Mouse (Mus musculus) cerebellum, postnatal 10 days (tissue): ENCODE measurements around the gene Ptges2.
"Not testable (repeated sequence)": the region's sequence is repeated elsewhere in the genome, so short reads cannot be mapped to it uniquely, and the experiment has no call there.

ENCODE experiments used
- DNase-seq, 2 experiments: peaks; one replicate each; pipeline ENCODE4 v3.0.0; 2021; ENCODE audit warnings: mixed read lengths in 2 of 2

The Ptges2 gene

DNA sequence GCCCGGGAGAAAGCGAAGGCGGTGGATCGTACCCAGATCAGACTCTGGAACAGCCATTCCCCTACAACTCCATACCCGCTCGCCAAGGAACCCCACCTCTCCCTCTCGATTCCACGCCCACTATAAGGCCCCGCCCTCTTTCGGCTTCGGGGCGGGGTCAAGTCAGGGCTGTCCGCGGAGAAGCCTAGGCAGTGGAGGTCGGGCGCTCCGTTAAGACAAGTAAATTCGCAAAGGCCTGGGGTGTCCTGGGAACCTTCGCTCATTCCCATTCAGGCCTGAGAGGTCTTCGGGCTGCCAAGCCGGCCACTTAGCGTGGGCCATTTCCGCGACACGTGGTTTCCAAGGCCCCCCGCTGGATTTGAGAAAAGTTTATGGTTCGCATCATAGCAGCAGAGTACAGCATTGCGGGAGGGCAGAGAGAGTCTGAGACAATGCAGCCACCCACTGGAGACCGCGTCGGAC is at the start of gene Ptges2:
Ptges2 (plus strand) TSS at position 413 of the 462 bp plus-strand sequence.
- peak; percentile 96 to 97 for DNase-seq

DNA sequence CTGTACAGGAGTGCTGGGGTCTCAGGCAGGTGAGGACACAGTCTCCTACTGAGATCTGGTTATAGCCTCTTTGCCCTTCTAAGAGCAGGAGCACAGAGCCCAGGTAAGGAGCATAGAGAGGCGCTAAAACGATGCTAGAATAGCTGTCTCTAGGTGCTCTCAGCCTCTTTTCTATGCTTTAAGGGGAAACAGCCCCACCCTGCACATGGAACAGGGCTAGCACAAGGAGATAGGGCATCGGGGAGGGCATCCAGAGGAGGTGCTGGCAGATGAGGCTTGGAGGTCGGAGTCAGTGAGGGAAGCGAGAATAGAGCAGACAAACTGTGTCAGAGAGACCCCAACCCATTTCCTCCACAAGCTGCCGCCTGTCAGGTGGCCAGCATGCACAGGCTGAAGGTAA is 48.7 kb upstream of the Ptges2 start:
- DNase-seq: no peak

DNA sequence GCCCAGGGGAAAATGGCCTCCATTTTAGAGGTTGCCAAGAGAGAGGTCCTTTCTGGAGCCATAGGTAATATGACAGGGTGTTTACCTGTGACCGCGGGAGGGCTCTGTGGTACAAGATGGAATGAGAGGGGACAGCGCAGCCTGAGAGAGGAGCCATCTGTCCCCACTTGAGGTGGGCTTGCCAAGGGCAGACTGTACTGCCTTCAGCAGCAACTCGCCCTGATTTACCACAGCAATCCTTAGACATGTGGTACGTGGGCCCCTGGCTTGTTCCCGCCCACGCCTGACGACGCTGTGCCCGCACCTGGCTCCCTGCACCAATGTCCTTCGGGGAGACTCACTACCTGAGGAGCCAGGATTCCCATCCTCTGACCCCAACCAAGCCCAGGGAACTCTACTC is 47.4 kb upstream of the Ptges2 start:
- peak; percentile 64 to 74 for DNase-seq

DNA sequence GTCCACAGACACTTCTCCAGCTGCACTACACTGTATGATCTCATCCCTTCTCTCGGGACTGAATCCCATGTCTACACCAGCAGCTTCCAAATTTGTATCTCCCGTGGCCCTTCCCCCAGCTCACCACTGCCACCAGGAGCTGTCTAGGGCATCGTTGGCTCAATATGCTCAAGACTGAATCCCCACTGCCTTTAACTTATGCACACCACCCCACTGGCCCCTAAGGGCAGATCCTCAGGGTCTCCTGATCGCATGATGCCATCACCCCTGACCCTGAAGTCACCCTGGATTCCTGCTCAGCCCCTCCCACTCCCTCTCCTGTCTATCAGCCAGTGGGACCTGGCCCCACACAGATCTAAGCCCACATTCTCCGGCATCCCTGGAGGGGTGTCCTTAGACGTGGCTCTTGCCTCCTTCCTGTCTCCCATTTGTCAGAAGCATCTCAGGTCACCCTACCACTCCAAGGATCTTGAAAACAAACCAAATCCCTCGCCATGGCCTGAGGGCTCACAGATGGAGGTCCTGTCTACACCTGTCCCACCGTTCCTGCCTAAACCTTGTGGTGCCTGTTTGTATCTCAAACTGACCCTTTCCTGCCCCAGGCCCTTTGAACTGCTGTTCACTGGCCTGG is 46.0 kb upstream of the Ptges2 start:
- DNase-seq: no peak

DNA sequence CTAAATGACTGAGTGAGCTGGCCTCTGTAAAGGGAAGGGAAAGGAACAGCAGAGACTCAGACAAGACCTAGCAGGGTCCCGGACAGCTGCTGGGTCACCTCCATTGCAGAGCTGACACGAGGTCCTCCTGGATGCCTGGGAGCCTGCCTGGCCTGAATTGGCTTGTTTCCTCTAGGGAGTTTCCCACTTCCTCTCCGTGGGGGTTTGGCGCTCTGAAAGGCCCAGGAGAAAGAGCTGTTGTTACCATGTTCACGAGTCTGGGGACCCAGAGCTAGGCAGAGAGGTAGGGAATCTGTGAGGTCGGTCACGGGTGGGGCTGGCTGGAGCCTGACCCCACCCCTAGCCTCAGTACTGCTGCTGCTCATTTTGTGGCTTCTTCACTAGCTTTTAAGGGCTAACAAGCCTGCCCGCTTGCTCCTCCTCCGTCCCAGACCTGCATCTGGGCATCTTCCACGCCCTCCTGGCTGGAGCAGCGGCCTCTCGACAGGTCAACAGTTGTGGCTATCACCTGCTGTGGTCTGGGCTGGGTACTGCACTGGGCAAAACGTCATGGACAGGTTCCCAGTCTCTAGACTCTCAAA is 45.1 kb upstream of the Ptges2 start:
- DNase-seq: peak in 1 of 2 experiments; percentile 45

DNA sequence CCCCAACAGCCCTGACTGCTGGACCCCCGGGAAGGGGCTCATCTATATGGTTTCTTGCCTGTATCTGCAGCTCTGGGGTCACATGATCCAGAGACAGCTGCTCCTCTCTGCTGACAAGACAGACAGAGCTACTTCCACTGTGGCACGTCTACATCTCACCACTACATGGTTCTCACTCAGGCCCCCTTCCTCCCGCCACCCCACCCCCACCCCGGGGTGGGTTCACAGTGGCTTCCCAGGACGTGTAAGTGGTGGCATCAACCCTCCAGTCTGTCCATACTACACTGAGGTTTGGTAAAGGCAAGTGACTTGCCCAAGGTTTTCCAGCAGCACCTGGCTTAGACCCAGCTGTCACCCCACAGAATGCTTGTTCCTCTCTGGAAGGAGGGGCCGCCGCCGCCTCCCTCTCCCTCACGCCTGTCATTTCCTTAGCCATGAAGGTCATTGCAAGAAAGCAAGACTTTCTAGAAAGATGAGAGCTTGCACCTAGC is 44.2 kb upstream of the Ptges2 start:
- DNase-seq: peak; percentile 50 to 60

DNA sequence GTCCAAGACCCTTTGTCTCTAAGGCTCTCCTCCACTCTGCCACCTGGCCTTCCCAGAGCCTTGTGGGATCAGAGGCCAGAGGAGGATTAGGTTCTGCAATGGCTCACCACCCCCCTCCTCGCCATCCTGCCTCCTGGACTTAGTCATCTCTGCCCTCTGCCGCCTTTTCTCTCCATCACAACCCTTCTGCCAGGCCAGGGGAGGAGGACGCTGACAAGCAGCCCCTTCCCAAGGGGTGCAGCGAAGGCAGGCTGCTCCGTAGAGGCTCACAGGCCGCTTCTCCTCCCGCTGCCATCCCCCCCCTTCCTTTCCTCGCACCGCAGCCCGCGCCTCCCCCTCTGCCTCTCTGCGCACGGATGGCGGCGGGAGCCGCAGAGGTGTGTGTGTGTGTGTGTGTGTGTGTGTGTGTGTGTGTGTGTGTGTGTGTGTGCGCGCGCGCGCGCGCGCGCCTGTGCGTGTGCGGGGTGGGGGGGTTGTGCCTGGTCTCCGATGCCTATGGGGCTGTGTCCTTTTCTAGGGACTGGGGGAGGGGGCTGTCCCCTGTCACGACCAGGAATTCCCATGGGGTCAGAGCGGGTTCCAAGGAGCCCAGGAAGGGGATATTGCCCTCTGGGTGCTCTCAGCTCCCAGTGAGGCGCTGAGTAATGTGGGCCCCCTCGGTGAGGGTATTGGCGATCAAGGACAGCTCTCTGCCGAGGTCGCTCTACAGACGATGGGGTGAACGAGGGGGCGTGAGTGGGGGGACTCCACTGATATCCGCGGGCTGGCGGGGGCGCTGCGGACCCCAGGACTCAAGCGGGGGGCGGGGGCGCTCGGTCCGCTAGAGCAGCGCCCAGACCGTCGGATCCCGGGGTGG is 43.3 kb upstream of the Ptges2 start, which contains the start of gene Ciz1:
Ciz1 (plus strand) TSS at position 177 of the 856 bp plus-strand sequence.
- DNase-seq: peak; percentile 82

DNA sequence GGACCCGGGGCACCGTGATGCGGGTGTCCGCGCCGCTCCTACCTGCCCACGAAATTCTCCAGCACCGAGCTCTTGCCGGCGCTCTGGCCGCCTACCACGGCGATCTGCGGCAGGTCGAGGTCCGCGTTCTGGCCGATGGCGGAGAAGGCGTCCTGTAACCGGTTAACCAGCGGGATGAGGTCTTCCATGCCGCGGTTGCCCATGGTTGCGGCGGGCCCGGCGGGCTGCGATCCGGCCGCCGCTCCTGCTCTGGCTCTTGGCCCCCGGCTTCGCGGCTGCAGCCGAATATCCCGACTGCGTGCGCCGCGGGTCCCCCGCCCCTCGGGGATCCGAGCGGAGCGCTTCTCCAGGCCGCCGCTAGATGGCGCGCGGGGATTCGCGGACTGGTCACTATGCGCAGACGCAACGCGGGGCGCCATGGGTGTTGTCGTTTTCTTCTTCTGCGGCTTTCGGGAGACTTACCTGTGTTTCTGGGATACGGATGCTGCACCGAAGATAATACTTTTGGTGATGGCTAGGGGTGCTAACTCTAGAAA is 42.6 kb upstream of the Ptges2 start, which contains the start of gene Dnm1:
Dnm1 (minus strand) TSS at position 332 of the 536 bp plus-strand sequence.
- peak; percentile 97 to 98 for DNase-seq

DNA sequence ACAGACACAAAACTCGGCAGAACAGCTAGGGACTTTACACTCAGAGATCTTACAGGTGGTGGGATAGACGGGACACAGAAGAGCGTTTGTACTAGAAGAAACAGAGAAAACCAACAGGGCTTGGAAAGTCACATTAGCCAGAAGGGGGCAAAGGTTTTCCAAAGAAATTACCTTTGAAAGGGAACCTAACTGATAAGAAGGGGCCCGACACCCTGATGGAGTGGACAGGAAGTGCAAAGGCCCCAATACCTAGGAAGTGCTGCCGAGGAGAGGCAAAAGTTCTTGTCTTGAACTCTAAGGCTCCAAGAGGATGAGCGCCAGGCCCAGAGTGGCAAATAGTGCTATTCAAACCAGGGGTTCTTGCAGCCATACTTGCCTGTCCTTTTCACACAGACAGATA is 41.9 kb upstream of the Ptges2 start:
- no peak for DNase-seq

DNA sequence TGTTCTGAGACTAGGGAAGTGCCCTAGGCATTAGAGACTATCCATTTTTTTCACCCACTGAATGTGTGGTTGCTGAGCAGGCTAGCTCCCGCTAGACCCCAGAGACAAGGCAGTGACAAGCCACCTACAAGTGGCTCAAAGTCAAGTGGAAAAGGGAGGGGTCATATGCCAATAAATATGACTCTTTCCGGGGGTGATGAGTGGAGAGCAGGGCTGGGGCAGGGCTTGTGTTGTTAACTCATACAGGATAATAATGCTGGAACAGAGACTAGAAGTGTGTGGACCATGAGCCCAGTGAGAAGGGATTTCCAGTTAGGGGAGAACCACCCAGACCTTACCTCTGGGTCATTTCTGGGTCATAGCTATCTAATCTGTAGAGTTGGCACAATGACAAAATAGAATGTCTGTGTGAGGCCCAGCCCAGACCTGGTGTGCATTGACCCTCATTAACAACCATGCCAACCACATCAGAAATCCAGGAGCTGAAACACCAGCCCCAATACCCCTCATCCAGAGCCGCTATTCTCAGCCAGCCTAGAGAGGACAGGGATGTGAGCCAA is 41.3 kb upstream of the Ptges2 start:
- DNase-seq: no peak

DNA sequence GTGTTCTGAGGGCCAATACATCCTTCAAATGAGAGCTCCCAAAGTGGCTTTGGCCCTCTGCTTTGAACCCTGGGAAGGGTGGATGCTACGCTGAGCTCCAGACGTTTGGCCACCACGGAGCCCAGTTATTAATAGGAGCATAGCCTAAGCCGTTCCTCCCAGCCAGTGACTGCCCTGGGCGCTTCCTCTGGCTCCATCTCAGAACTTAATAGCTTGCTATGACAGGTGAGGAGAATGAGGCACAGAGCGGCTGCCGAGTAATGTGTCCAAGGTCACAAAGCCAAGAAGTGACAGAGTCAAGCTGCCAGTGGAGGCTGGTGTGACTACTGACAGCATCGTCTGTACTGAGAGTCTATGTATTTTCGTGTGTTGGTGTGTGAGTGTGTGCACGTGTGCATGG is 39.5 kb upstream of the Ptges2 start:
- DNase-seq: no peak

DNA sequence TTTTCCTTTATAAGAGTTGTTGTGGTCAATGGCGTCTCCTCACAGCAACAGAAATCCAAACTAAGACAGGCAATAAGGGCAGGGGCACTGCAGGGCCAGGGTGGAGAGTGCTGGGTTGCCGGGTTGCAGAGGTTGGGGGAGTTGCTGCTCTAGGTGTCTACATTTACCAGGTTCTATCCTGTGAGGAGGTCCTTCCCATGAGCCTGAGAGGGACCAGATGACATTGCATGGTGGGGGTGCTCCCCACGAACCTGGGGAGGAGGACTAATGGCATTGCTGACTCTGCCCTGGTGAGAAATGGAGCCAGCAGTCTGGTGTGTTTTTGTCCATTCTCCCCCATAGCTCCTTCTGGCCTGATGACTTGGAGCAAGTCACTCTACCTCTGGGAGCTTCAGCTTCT is 38.0 kb upstream of the Ptges2 start:
- no peak for DNase-seq

DNA sequence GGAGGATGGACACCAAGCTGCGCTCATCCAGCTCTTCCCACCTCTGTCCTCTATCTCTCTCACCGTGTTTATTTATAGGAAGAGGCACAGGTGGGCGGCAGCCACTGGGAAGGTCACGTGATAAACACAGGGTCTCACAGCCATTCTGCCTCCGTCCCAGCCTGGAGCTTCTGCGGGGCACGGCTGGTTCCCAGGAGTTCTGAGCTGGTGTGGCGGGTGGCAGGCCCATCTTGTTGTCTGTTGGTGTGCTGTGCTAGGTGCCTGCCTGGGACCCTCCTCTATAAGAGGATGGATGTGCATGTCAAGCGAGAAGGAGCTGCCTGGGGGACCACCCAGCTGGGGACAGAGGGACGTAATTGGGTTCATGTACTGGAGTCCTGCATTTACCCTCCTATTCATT is 37.3 kb upstream of the Ptges2 start:
- DNase-seq: no peak

DNA sequence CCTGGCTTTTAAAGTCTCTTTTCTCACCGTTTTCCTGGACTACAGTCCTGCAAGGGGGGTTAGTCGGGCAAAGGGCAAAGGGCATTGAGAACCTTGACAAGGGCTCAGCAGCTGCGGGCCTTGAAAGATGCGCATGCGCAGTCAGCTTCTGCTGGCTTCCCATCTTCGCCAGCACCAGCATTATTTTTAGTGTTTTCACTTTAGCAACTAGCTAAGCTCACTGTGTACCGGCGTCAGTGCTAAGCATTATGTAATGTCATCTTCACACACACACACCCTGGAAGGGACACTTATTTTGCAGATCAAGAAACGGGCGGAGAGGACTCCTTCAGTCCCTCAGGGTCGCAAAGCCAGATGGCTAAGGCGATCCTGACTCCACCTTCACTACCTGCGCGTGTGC is 35.0 kb upstream of the Ptges2 start:
- DNase-seq: peak; percentile 75 to 76

DNA sequence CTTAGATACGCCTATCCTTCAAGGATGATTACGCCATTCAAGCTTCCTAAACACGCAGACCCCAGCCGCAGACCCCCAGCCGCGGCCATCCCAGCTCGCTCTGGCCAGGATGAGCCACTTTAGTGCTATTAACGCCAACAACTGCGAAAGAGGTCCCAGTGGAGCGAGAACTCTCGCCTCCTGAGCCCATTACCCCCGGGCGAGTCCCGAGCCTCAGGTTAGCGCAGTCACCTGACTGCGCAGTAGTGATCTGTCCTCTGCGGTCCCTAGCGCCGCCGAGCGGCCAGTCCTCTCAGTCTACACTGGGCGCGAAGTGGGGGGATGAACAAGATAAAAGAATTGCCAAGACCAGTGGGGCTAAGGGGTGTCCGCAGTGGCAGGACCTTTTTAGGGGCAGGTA is 34.3 kb upstream of the Ptges2 start:
- DNase-seq: peak; percentile 82 to 86

DNA sequence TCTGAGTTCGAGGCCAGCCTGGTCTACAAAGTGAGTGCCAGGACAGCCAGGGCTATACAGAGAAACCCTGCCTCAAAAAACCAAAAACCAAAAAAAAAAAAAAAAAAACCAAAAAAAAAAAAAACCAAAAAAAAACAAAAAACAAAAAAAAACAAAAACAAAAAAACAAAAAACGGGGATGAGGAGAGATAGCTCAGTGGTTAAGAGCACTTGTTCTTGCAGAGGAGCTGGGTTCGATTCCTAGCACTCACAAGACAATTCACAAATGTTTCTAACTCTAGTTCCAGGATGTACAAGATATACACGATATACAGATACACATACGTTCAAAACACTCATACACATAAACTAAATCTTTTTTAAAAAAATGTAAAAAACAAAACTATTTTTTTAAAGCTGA is 33.4 kb upstream of the Ptges2 start:
- not testable (repeated sequence) for DNase-seq

DNA sequence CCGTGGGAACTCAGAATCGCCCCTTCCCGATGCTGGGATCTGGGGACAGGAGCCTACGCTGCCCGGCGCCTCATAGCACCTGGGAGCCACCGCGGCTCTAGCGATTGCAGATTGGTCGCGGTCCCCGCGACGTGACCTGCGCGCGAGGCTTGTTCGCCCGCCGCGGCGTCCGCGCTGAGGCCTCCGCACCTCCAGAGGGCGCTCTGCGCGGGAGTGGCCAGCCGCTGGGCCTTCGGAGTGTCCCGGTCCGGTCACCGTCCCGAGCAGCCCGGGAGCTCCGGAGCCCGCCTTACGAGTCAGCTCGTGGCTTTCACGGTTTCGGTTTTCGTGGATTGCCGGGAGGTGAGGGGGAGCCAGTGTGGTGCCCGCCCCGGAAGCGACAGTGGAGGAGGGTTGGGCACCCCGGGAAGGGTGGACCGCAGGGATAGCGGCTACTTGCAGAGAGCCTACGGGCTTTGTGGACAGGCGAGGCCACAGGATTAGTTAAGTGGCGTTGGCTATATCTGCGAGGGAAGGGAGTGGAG is 32.8 kb upstream of the Ptges2 start:
- DNase-seq: peak; percentile 97

DNA sequence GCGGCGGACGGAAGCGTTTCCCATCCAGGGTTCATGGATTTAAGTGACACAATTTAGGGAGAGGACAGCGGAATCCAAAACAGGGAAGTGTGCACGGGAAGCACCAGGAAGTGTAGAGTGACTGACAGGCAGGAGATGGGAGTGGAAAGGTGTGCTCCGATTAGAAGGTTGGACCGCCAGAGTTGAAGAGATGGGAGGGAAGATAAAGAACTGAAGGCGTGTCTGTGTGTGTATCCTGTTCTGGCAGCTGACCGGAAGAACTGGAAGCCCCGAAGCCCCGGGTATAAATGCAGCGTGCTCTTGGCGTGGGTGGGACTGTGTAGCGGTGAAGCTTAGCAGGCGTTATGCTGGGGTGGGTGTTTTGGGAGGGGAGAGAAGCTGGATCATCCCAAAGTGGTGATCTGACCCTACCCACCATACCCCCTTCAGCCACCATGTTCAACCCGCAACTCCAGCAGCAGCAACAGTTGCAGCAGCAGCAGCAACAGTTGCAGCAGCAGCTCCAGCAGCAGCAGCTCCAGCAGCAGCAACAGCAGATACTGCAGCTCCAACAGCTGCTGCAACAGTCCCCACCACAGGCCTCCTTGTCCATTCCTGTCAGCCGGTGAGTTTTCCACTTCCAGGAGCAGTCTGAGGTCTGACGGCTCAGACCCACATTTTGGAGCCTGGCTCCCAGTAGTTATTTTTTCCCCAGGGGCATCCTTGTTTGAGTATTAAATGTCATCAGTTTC is 32.2 kb upstream of the Ptges2 start:
- DNase-seq: no peak

DNA sequence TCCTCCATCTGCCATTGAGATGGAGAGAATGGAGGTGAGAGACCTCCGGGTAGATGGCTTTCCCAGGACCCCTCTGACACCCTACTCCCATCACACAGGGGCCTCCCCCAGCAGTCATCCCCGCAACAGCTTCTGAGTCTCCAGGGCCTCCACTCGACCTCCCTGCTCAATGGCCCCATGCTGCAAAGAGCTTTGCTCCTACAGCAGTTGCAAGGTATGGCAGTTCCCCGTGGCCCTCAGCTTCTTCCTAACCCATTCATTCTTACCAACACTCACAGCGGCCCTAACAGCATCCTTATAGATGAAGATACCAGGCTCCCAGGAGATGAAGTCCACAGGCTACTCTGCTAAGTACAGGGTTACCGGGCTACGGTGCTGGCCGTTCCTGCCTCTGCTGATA is 31.6 kb upstream of the Ptges2 start:
- DNase-seq: no peak

DNA sequence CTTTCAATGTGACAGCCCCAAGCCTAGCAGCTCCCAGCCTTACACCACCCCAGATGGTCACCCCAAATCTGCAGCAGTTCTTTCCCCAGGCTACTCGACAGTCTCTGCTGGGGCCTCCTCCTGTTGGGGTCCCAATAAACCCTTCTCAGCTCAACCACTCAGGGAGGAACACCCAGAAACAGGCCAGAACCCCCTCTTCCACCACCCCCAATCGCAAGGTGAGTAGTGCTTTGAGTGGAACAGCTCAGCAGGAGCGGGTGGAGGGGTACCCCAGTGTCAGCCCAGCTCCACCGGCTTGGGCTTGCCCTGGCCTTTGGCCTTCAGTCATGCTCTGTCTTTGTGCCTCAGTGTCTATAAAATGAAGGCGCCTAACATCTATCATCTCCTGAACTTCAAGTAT is 28.4 kb upstream of the Ptges2 start:
- no peak for DNase-seq

DNA sequence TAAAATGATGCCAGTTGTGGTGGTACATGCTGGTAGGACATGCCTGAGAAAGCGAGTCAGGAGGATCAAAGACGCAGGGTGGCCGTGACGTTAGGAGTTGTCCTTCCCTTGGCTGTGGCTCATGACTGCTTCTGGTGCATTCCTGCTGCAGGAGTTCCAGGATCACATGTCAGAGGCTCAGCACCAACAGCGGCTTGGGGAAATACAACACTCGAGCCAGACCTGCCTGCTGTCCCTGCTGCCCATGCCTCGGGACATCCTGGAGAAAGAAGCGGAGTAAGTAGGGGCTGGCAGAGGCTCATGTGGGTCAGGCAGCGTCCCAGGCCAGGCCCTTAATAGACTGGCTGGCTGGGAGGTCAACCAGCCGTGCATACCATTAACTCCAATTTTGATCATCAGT is 21.5 kb upstream of the Ptges2 start:
- DNase-seq: no peak
